Mouse (Mus musculus) heart, embryonic 16.5 days (tissue): Measurements from ENCODE around the gene Enox2. TPM values are rescaled to one million over a fixed set of nuclear protein-coding genes. Genes with fewer than 3 reads are reported as not detected.

Source experiments
- ATAC-seq: fragments of 200-750 bp; cut with Nextera tagmentation; replicated peaks from 2 replicates; pipeline ENCODE4 v1.8.0; 2017; ENCODE audit warnings: moderate number of reproducible peaks; ENCODE audit not compliant: insufficient read depth, low FRiP score; ENCODE audit errors: extremely low read depth
- H3K27ac ChIP-seq: fragments of 300-500 bp; sonication (generic); 2 replicates; pipeline ENCODE4 v1.5.1; 2014; ENCODE audit warnings: mild to moderate bottlenecking, low read length, control low read depth, moderate library complexity
- H3K27me3 ChIP-seq: fragments of 300-500 bp; sonication (generic); 2 replicates; pipeline ENCODE4 v1.6.1; 2014; ENCODE audit warnings: low read length, mixed read lengths; ENCODE audit not compliant: control insufficient read depth, insufficient read depth
- H3K36me3 ChIP-seq: fragments of 300-500 bp; sonication (generic); 2 replicates; pipeline ENCODE4 v1.6.1; 2014; ENCODE audit not compliant: control insufficient read depth, insufficient read depth
- H3K4me1 ChIP-seq: fragments of 300-500 bp; sonication (generic); 2 replicates; pipeline ENCODE4 v1.6.1; 2014; ENCODE audit warnings: low read length, mixed read lengths; ENCODE audit not compliant: control insufficient read depth, insufficient read depth
- H3K4me2 ChIP-seq: fragments of 300-500 bp; sonication (generic); 2 replicates; pipeline ENCODE4 v1.6.1; 2014; ENCODE audit warnings: low read depth, mild to moderate bottlenecking, control low read depth, low read length
- H3K4me3 ChIP-seq: fragments of 300-500 bp; sonication (generic); 2 replicates; pipeline ENCODE4 v1.5.1; 2014; ENCODE audit warnings: mild to moderate bottlenecking, control low read depth, low read length
- H3K9ac ChIP-seq: fragments of 300-500 bp; sonication (generic); 2 replicates; pipeline ENCODE4 v1.6.1; 2014; ENCODE audit warnings: low read length, control low read depth
- H3K9me3 ChIP-seq: fragments of 300-500 bp; sonication (generic); replicated peaks from 2 replicates; pipeline ENCODE4 v1.6.1; 2016; ENCODE audit warnings: low read length; ENCODE audit not compliant: control insufficient read depth
- WGBS: fragments of 180-500 bp; shearing (Covaris S2); extraction: QIAGEN DNeasy Blood & Tissue Kit; methylation state at CpG from one replicate; pipeline ENCODE4 v1.1.7; 2014; 5-methylcytosine and 5-hydroxymethylcytosine counted together
- polyA plus RNA-seq: library from polyadenylated mRNA; unstranded; fragments of >200 nt; fragmentation: Nextera tagmentation; extraction: Ambion mirVana; gene quantifications from 2 replicates; pipeline ENCODE4 v1.2.1, GENCODE M21; 2015

The Enox2 gene
- polyA plus RNA-seq, 1 experiment from 2014 or later: 6.7 TPM

- 70% methylated on average over 6 of the region's 6 CpGs for WGBS
- ATAC-seq: no peak
Measured at GRCm38 (mm10) chrX:49075055-49075454, 213.0 kb downstream of the Enox2 start.

GRCm38 (mm10) chrX:49073563-49073962, 214.5 kb downstream of the Enox2 start:
- no peak overlapping the region for H3K27ac ChIP-seq
- WGBS: 52% methylated on average over 3 of the region's 3 CpGs
- no peak for ATAC-seq

More at GRCm38 (mm10) chrX:49075055-49075454, 213.0 kb downstream of the Enox2 start:
- H3K36me3 ChIP-seq: no peaks in the 10 kb centered on the region
- H3K27ac ChIP-seq: no peak overlapping the region
- H3K27me3 ChIP-seq: no peaks in the 10 kb centered on the region
- no peaks in the 10 kb centered on the region for H3K9me3 ChIP-seq
- no peak overlapping the region for H3K4me3 ChIP-seq
- no peak overlapping the region for H3K4me2 ChIP-seq
- H3K9ac ChIP-seq: no peak overlapping the region
- peaks cover 3% of the 10 kb centered on the region; the same call in 1 of the 2 replicates for H3K4me1 ChIP-seq

DNA sequence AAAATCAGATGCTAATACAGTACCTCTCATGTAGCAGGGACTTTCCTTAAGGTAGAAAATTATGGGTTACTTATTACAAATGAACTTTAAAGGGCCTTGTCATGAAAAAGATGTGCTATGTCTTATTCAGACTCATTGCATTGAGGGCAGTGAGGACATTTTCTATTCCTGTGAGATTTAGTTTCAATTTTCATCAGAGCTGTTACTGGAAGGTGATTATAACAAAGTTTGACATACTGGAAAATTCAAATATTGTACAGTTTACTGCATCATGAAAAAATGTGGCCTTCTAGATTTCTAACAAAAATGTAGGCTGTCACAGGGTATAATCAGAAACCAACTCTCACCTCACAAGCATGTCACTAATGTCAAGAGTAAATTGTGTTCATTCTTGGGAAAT, 242.9 kb downstream of the Enox2 start:
- H3K4me3 ChIP-seq: no peak overlapping the region
- H3K9me3 ChIP-seq: no peaks in the 10 kb centered on the region
- no peaks in the 10 kb centered on the region for H3K27me3 ChIP-seq
- no peak overlapping the region for H3K27ac ChIP-seq
- no peaks in the 10 kb centered on the region for H3K36me3 ChIP-seq
- no peaks in the 10 kb centered on the region for H3K4me1 ChIP-seq
- no peak overlapping the region for H3K4me2 ChIP-seq
- no peak for ATAC-seq
- H3K9ac ChIP-seq: no peak overlapping the region

More at GRCm38 (mm10) chrX:49073563-49073962, 214.5 kb downstream of the Enox2 start:
- Histone ChIP-seq H3K36me3 (no peaks in the 10 kb centered on the region), H3K4me3 (no peak overlapping the region), H3K4me1 (peaks cover 3% of the 10 kb centered on the region; the same call in 1 of the 2 replicates), H3K27me3 (no peaks in the 10 kb centered on the region), H3K9ac (no peak overlapping the region), H3K9me3 (no peaks in the 10 kb centered on the region), H3K4me2 (no peak overlapping the region)

- no peaks in the 10 kb centered on the region for H3K9me3 ChIP-seq
- H3K9ac ChIP-seq: no peak overlapping the region
- H3K4me2 ChIP-seq: no peak overlapping the region
- no peaks in the 10 kb centered on the region for H3K27me3 ChIP-seq
- 57% methylated on average over 5 of the region's 5 CpGs for WGBS
- H3K36me3 ChIP-seq: no peaks in the 10 kb centered on the region
- H3K4me1 ChIP-seq: no peaks in the 10 kb centered on the region
- H3K27ac ChIP-seq: no peak overlapping the region
- H3K4me3 ChIP-seq: no peak overlapping the region
- ATAC-seq: no peak
Measured at GRCm38 (mm10) chrX:49009746-49010145, 278.3 kb downstream of the Enox2 start.

DNA sequence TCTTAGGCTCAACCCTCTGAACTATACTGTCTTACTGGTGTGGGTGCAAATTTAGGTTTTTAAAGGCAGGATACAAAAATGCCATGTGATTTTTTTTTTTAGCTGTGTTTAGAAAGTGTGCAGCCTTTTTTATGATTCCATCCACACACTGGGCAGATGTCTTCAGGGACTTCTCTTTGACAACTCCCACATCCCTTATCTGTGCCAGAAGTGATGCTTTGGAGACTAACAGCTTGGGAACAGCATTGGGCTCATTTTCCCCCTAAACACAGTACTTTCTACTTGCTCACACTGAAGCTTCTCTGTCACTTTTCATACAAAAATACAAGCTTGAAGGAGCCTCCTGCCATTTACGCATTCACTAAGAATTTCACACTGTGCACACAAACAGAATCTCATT, 282.4 kb downstream of the Enox2 start:
- Histone ChIP-seq H3K4me3 (no peak overlapping the region), H3K9ac (no peak overlapping the region), H3K27me3 (no peaks in the 10 kb centered on the region), H3K9me3 (no peaks in the 10 kb centered on the region), H3K4me1 (no peaks in the 10 kb centered on the region), H3K36me3 (no peaks in the 10 kb centered on the region), H3K27ac (no peak overlapping the region), H3K4me2 (no peak overlapping the region)
- no peak for ATAC-seq
- 89% methylated on average over 1 of the region's 1 CpGs for WGBS

GRCm38 (mm10) chrX:49002892-49003291, 285.2 kb downstream of the Enox2 start:
- Histone ChIP-seq H3K4me2 (no peak overlapping the region), H3K36me3 (no peaks in the 10 kb centered on the region), H3K4me1 (no peaks in the 10 kb centered on the region), H3K9ac (no peak overlapping the region), H3K4me3 (no peak overlapping the region), H3K9me3 (no peaks in the 10 kb centered on the region), H3K27ac (no peak overlapping the region), H3K27me3 (no peaks in the 10 kb centered on the region)
- 54% methylated on average over 1 of the region's 1 CpGs for WGBS
- no peak for ATAC-seq

DNA sequence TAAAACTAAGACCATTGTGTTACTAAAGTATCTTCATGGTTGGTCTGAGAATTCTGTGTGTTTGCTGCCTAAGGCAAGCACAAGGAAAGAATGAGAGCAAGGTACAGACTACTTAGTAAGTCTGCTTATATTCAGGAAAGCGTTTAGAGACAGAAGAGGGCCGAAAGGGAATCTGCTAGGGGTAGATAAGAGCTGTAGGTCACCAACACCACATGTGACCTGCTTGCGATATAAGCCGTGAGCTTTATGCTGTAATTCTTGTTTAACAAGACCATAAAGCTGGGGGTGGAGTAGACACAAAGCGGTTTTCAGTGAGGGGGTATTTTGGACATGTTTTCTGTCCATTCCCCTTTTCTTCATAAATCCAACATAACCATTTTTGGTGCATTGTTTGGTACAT, 302.4 kb downstream of the Enox2 start:
- Histone ChIP-seq H3K9ac (no peak overlapping the region), H3K27ac (no peak overlapping the region), H3K4me3 (no peak overlapping the region), H3K4me2 (no peak overlapping the region), H3K36me3 (no peaks in the 10 kb centered on the region), H3K27me3 (no peaks in the 10 kb centered on the region), H3K9me3 (no peaks in the 10 kb centered on the region), H3K4me1 (no peaks in the 10 kb centered on the region)
- 76% methylated on average over 5 of the region's 5 CpGs for WGBS
- no peak for ATAC-seq

- Histone ChIP-seq H3K36me3 (no peaks in the 10 kb centered on the region), H3K4me3 (no peak overlapping the region), H3K4me2 (no peak overlapping the region), H3K27me3 (no peaks in the 10 kb centered on the region), H3K27ac (no peak overlapping the region), H3K4me1 (no peaks in the 10 kb centered on the region), H3K9me3 (no peaks in the 10 kb centered on the region), H3K9ac (no peak overlapping the region)
- 63% methylated on average over 2 of the region's 2 CpGs for WGBS
- no peak for ATAC-seq
Measured at GRCm38 (mm10) chrX:48984451-48984850, 303.6 kb downstream of the Enox2 start.
